In genomic region chr6:119358020-119358571, GRCm38 (mm10) we compare ENCODE assay signal across 26 mouse cellular contexts. TPM values are rescaled to one million over a fixed set of nuclear protein-coding genes. Genes with fewer than 3 reads are reported as not detected.
DNase-seq lines count a peak whose midpoint lies in the region; ATAC-seq and TF ChIP-seq lines count a peak whose summit lies in the region.
"Had no signal": no experiment of that assay in that cellular context is flagged by ENCODE, and none has a peak within 500 bp of the region (broad histone marks: within the 10 kb centered on the region; RNA-seq: fewer than 3 reads in every experiment).

No protein-coding gene starts in this region.

- peak; percentile 64 for ATAC-seq in monocyte, adult 5-6 weeks (replicated peaks; ENCODE audit: insufficient number of reproducible peaks, low FRiP score, low TSS enrichment, poor library complexity, severe bottlenecking)
- ATAC-seq in neural tube, embryonic 15.5 days (ENCODE audit: low FRiP score): no peak
- ATAC-seq in cerebellum, adult (ENCODE audit: insufficient number of reproducible peaks, low FRiP score, low TSS enrichment): no peak
- ATAC-seq: forebrain, embryonic 13.5 days; forebrain, embryonic 16.5 days; hindbrain, postnatal 0 days; Patski had no signal

- WGBS in lung, adult 2 months: 77% methylated on average over 8 of the region's 8 CpGs
- WGBS in neural tube, embryonic 15.5 days: 88% methylated on average over 8 of the region's 8 CpGs

- no peak for TF ChIP-seq CTCF in lung, adult 2 months (IDR thresholded peaks at IDR 0.05; ENCODE audit: insufficient read depth, low read length)
- no peak for TF ChIP-seq CTCF in bone marrow macrophage, adult 2 months (IDR thresholded peaks at IDR 0.05; ENCODE audit: low read depth, low read length)

- no peaks in the 10 kb centered on the region for H3K4me1 ChIP-seq in lung, adult 2 months (ENCODE audit: control insufficient read depth, insufficient read depth, low read length)
- H3K4me1 ChIP-seq in bone marrow macrophage, adult 2 months (ENCODE audit: control insufficient read depth, insufficient read depth, low read length): peaks cover 22% of the 10 kb centered on the region
- H3K4me1 ChIP-seq in neural tube, embryonic 15.5 days: no peaks in the 10 kb centered on the region
- H3K4me1 ChIP-seq: forebrain, embryonic 10.5 days; forebrain, embryonic 13.5 days had no signal

- DNase-seq in lung, postnatal 10 days: peak; percentile 18
- no peak for DNase-seq in lung, adult 2 months
- DNase-seq: adrenal gland, postnatal 10 days; adrenal gland, postnatal 36 days; cerebellum, adult 18-20 months; cerebellum, adult 9-10 months; cerebellum, postnatal 14 days; gastrocnemius, postnatal 10 days; gastrocnemius, postnatal 36 days; heart, adult 2 months; heart, postnatal 14 days; heart, postnatal 4 days had no signal

- no peak overlapping the region for H3K4me3 ChIP-seq in lung, adult 2 months (replicated peaks; ENCODE audit: extremely low read depth, low read depth, low read length)
- H3K4me3 ChIP-seq in bone marrow macrophage, adult 2 months (ENCODE audit: insufficient read depth, low read length): no peak overlapping the region
- no peak overlapping the region for H3K4me3 ChIP-seq in neural tube, embryonic 15.5 days (replicated peaks)
- H3K4me3 ChIP-seq: forebrain, embryonic 10.5 days; forebrain, embryonic 13.5 days; heart, adult 2 months; heart, embryonic 10.5 days; heart, embryonic 13.5 days had no signal

- no peak for TF ChIP-seq POLR2A in lung, adult 2 months (IDR thresholded peaks at IDR 0.05; ENCODE audit: borderline replicate concordance, extremely low read depth, low read depth, low read length)
- TF ChIP-seq POLR2A in bone marrow macrophage, adult 2 months (IDR thresholded peaks at IDR 0.05; ENCODE audit: borderline replicate concordance, low read depth, low read length): no peak

- no peak overlapping the region for H3K4me2 ChIP-seq in neural tube, embryonic 15.5 days
- H3K4me2 ChIP-seq: forebrain, embryonic 13.5 days; heart, embryonic 13.5 days; hindbrain, embryonic 14.5 days had no signal

- no peaks in the 10 kb centered on the region for H3K9me3 ChIP-seq in neural tube, embryonic 15.5 days (replicated peaks)
- H3K9me3 ChIP-seq: forebrain, embryonic 10.5 days; forebrain, embryonic 13.5 days; G1E; heart, embryonic 10.5 days; heart, embryonic 13.5 days had no signal

- H3K9ac ChIP-seq in neural tube, embryonic 15.5 days (replicated peaks): no peak overlapping the region
- H3K9ac ChIP-seq: forebrain, embryonic 13.5 days; heart, embryonic 13.5 days; hindbrain, embryonic 14.5 days had no signal

- peaks cover 66% of the 10 kb centered on the region for H3K36me3 ChIP-seq in neural tube, embryonic 15.5 days

- no peaks in the 10 kb centered on the region for H3K27me3 ChIP-seq in neural tube, embryonic 15.5 days (replicated peaks)
- H3K27me3 ChIP-seq: forebrain, embryonic 13.5 days; heart, embryonic 13.5 days; Patski had no signal

- 0 out of 2 replicates have a peak overlapping the region, but pooled peaks have one; percentile 7 for H3K27ac ChIP-seq in bone marrow macrophage, adult 2 months (ENCODE audit: insufficient read depth, low read depth, low read length)
- no peak overlapping the region for H3K27ac ChIP-seq in neural tube, embryonic 15.5 days (replicated peaks)
- H3K27ac ChIP-seq: forebrain, embryonic 10.5 days; forebrain, embryonic 13.5 days; heart, adult 2 months; heart, embryonic 10.5 days; heart, embryonic 13.5 days; hindbrain, embryonic 14.5 days; hindbrain, postnatal 0 days had no signal

RNA-seq across cellular contexts. Expression of gene Lrtm2, which starts 27.5 kb away (rescaled TPM):
- 10.1 and 11.5 TPM in 2 replicates for polyA plus RNA-seq in lung, adult 2 months (2012; rRNA removed)
- polyA plus RNA-seq in bone marrow macrophage, adult 2 months (2012; ENCODE audit: insufficient read depth, insufficient read length, missing spikeins): not detected in 2 replicates
- total RNA-seq in monocyte, adult 5-6 weeks (2017): 0.11 to 1.6 TPM (median 0.48 TPM) in 3 replicates
- 12.4 and 15.0 TPM in 2 replicates for polyA plus RNA-seq in neural tube, embryonic 15.5 days (2015; fragmentation: Nextera tagmentation; extraction: Ambion mirVana)
- polyA plus RNA-seq: embryonic facial prominence, embryonic 11.5 days; G1E had no signal

RNA-seq across cellular contexts. Expression of gene Adipor2, which starts 59.4 kb away (rescaled TPM):
- polyA plus RNA-seq in lung, adult 2 months (2012; rRNA removed): 63.6 and 81.0 TPM in 2 replicates
- polyA plus RNA-seq in bone marrow macrophage, adult 2 months (2012; ENCODE audit: insufficient read depth, insufficient read length, missing spikeins): 67.6 and 71.2 TPM in 2 replicates
- 117 to 140 TPM (median 127 TPM) in 3 replicates for total RNA-seq in monocyte, adult 5-6 weeks (2017)
- polyA plus RNA-seq in neural tube, embryonic 15.5 days (2015; fragmentation: Nextera tagmentation; extraction: Ambion mirVana): 35.3 and 42.0 TPM in 2 replicates

Comparison
In these comparisons a context has a peak if more than half of its experiments do, and no peak if none do; other contexts are left out.
1. RNA of gene Lrtm2, which starts 27.5 kb away (polyA plus RNA-seq): 12.4 to 15.0 TPM in neural tube, embryonic 15.5 days and 10.1 to 11.5 TPM in lung, adult 2 months; not detected in bone marrow macrophage, adult 2 months; every median in the first group is over 10 times any median in the second.